Comparison of ENCODE assay signal across 10 mouse cellular contexts in the genomic region with DNA sequence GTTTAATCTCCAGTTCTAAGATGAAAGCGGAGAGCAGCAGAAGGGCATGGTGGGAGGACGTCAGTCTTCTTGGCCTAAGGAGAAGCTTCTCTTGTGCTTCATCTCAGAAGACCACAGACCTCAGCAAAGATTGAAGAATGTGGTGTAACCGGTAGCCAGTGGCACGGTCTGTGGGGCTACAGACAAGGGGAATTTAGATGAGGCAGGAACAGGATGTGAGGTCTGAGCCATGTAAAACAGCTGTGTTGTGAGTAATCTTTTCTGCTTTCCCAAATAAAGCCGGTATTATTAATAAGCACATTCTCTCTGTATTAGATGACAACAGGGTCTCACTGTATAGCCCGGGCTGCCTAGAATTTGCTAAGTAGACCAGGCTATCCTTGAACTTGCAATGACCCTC. TPM values are rescaled to one million over a fixed set of nuclear protein-coding genes. Genes with fewer than 3 reads are reported as not detected.
A peak's percentile ranks its signal among the peaks of the same experiment; 100 is the strongest.
DNase-seq lines count a peak whose midpoint lies in the region; ATAC-seq and TF ChIP-seq lines count a peak whose summit lies in the region.
"Had no signal": no experiment of that assay in that cellular context is flagged by ENCODE, and none has a peak within 500 bp of the region (broad histone marks: within the 10 kb centered on the region; RNA-seq: fewer than 3 reads in every experiment).

No protein-coding gene starts in this region.

- peaks cover 21% of the 10 kb centered on the region for H3K4me1 ChIP-seq in kidney, embryonic 14.5 days (ENCODE audit: control insufficient read depth, insufficient read depth, low read length)
- no peaks in the 10 kb centered on the region for H3K4me1 ChIP-seq in midbrain, postnatal 0 days (ENCODE audit: insufficient read depth, low read length)

- H3K27me3 ChIP-seq in kidney, embryonic 14.5 days (ENCODE audit: control insufficient read depth, insufficient read depth, low read length) = no peaks in the 10 kb centered on the region
- H3K27me3 ChIP-seq in midbrain, postnatal 0 days (ENCODE audit: insufficient read depth, low read length) = no peaks in the 10 kb centered on the region

- H3K27ac ChIP-seq in kidney, embryonic 14.5 days (ENCODE audit: low read depth, low read length) = peak overlapping the region; percentile 20; the same call in 1 of the 2 replicates
- no peak overlapping the region for H3K27ac ChIP-seq in midbrain, postnatal 0 days (ENCODE audit: low read depth, low read length)

- DNase-seq in kidney, postnatal 36 days = no peak
- peak; percentile 72 for DNase-seq in CD4-positive helper T cell, adult 2 months (ENCODE audit: low read depth, low spot score)
- peak; percentile 15 for DNase-seq in brain, adult 2 months (ENCODE audit: low read depth, low spot score)
- no peak for DNase-seq in ovary, postnatal 36 days (ENCODE audit: low spot score)
- DNase-seq in adipocyte (ENCODE audit: low spot score) = no peak
- no peak for DNase-seq in midbrain, postnatal 0 days (ENCODE audit: low spot score)
- DNase-seq: cerebellum, adult 11-12 months; gastrocnemius, postnatal 25 days had no signal

- H3K9me3 ChIP-seq in kidney, embryonic 14.5 days (ENCODE audit: control insufficient read depth, low read length) = no peaks in the 10 kb centered on the region
- no peaks in the 10 kb centered on the region for H3K9me3 ChIP-seq in midbrain, postnatal 0 days (ENCODE audit: low read length)

- 71% methylated on average over 6 of the region's 6 CpGs for WGBS in kidney, embryonic 14.5 days
- WGBS in midbrain, postnatal 0 days = 77% methylated on average over 6 of the region's 6 CpGs

- H3K36me3 ChIP-seq in kidney, embryonic 14.5 days (ENCODE audit: control insufficient read depth, insufficient read depth, low read length) = peaks cover 10% of the 10 kb centered on the region; the same call in 1 of the 2 replicates
- H3K36me3 ChIP-seq in midbrain, postnatal 0 days (ENCODE audit: insufficient read depth, low read length) = no peaks in the 10 kb centered on the region

- no peak for TF ChIP-seq CTCF in midbrain, postnatal 0 days (IDR thresholded peaks at IDR 0.05)

- H3K4me2 ChIP-seq in kidney, embryonic 14.5 days (replicated peaks; ENCODE audit: low read depth, low read length) = no peak overlapping the region
- no peak overlapping the region for H3K4me2 ChIP-seq in midbrain, postnatal 0 days (ENCODE audit: low read depth, low read length, poor library complexity, severe bottlenecking)

- H3K9ac ChIP-seq in kidney, embryonic 14.5 days (ENCODE audit: low read depth, low read length) = no peak overlapping the region
- H3K9ac ChIP-seq in midbrain, postnatal 0 days (replicated peaks; ENCODE audit: low read length, poor library complexity, severe bottlenecking) = no peak overlapping the region

- H3K4me3 ChIP-seq in kidney, embryonic 14.5 days (ENCODE audit: low read length) = no peak overlapping the region
- no peak overlapping the region for H3K4me3 ChIP-seq in midbrain, postnatal 0 days (ENCODE audit: low read depth, low read length)

- no peak for ATAC-seq in kidney, embryonic 14.5 days (ENCODE audit: low FRiP score, low TSS enrichment)
- peak; percentile 92 for ATAC-seq in megakaryocyte progenitor cell, adult 5-6 weeks (replicated peaks; ENCODE audit: poor library complexity)
- no peak for ATAC-seq in midbrain, postnatal 0 days (ENCODE audit: low FRiP score)

RNA-seq across cellular contexts. Expression of a gene that starts 28.8 kb away (rescaled TPM):
- polyA plus RNA-seq in kidney, embryonic 14.5 days (2014; fragmentation: Nextera tagmentation; extraction: Ambion mirVana) = 103 and 143 TPM in 2 replicates
- 124 and 135 TPM in 2 replicates for total RNA-seq in megakaryocyte progenitor cell, adult 5-6 weeks (2015)
- total RNA-seq in megakaryocyte progenitor cell, adult 5-6 weeks (2017) = 24.7 and 35.1 TPM in 2 replicates
- total RNA-seq in midbrain, postnatal 0 days (2014; rRNA removed) = 18.3 and 19.6 TPM in 2 replicates
- 19.1 and 26.0 TPM in 2 replicates for polyA plus RNA-seq in midbrain, postnatal 0 days (2015; fragmentation: Nextera tagmentation; extraction: Ambion mirVana)

RNA-seq across cellular contexts. Expression of a gene that starts 52.8 kb away (rescaled TPM):
- 6.9 and 7.6 TPM in 2 replicates for polyA plus RNA-seq in kidney, embryonic 14.5 days (2014; fragmentation: Nextera tagmentation; extraction: Ambion mirVana)
- not detected in 2 replicates for total RNA-seq in megakaryocyte progenitor cell, adult 5-6 weeks (2015)
- total RNA-seq in megakaryocyte progenitor cell, adult 5-6 weeks (2017) = not detected in 2 replicates
- 3.9 and 5.9 TPM in 2 replicates for total RNA-seq in midbrain, postnatal 0 days (2014; rRNA removed)
- 10.6 and 11.0 TPM in 2 replicates for polyA plus RNA-seq in midbrain, postnatal 0 days (2015; fragmentation: Nextera tagmentation; extraction: Ambion mirVana)
- total RNA-seq: gastrocnemius, postnatal 25 days had no signal

RNA-seq across cellular contexts. Expression of a gene that starts 53.2 kb away (rescaled TPM):
- polyA plus RNA-seq in kidney, embryonic 14.5 days (2014; fragmentation: Nextera tagmentation; extraction: Ambion mirVana) = 0.53 TPM in 1 of 2 replicates, not detected in the other
- not detected in 2 replicates for total RNA-seq in megakaryocyte progenitor cell, adult 5-6 weeks (2015)
- total RNA-seq in megakaryocyte progenitor cell, adult 5-6 weeks (2017) = 0.08 TPM in 1 of 2 replicates, not detected in the other
- 3.2 and 10.8 TPM in 2 replicates for total RNA-seq in midbrain, postnatal 0 days (2014; rRNA removed)
- polyA plus RNA-seq in midbrain, postnatal 0 days (2015; fragmentation: Nextera tagmentation; extraction: Ambion mirVana) = 3.9 and 4.5 TPM in 2 replicates
- total RNA-seq: gastrocnemius, postnatal 25 days had no signal

Comparison
In these comparisons a context has a peak if more than half of its experiments do, and no peak if none do; other contexts are left out.
1. DNase-seq: peak in CD4-positive helper T cell, adult 2 months (single experiment) and brain, adult 2 months (single experiment); none in kidney, postnatal 36 days (0 of 2), ovary, postnatal 36 days (single experiment), adipocyte (single experiment) and midbrain, postnatal 0 days (single experiment).